Mouse (Mus musculus) lung, postnatal 0 days (tissue): ENCODE results near the gene Arrb1.

ENCODE experiments used
- CTCF ChIP-seq: IDR thresholded peaks from 2 replicates; pipeline ENCODE4 v1.5.1; 2016; ENCODE audit warnings: antibody characterized with exemption, mild to moderate bottlenecking
- EP300 ChIP-seq: IDR thresholded peaks from 2 replicates; pipeline ENCODE4 v1.6.1; 2016; ENCODE audit warnings: antibody characterized with exemption, mild to moderate bottlenecking, control low read depth

DNA sequence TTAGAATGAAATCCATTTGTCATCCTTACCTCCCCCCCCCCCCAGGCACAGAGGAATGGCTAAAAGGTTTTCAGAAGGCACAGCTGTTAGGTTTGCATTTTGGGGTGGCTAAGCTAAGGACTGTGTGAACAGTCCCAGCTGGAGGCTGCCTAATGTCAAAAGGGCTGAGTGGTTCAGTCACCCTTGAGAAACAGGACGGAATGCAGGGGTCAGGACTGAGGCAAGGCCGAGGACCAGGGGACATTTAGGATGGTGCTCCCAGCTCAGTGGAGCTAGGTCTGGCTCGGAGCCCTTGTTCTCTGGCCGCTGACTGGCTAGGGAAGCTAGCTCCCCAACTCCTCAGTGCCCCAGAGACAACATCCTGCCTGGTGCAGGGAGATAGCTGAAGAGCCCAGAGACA is 47.6 kb downstream of the Arrb1 start:
- TF ChIP-seq EP300 (no peak), CTCF (no peak)
